Mouse (Mus musculus) cerebellum, adult 8-10 months (tissue): ENCODE results near the gene Tmco4.

Experiments used
- DNase-seq: peaks from one replicate; pipeline ENCODE4 v3.0.0; 2022

Tmco4 gene

DNA sequence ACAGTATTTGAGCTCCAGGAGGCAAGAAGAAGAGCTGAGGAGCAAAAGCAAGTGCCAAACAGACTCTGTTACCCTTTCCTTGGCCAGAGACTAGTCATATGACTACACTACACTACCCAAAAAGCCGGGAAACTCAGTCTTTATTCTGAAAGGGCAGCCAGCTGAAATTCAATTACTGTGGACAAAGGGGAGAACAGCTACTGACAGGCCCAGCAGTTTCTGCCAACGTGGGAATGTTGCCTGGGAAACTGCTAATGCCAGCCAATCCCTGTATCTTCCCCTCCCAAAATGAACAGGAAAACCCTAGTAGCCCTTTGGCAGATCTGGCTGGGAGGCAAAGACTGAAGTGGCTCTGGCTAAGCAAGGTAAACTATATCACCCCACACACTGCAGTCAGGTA is 51.7 kb downstream of the Tmco4 start:
- DNase-seq: no peak

GRCm38 (mm10) chr4:139030675-139031074 is 58.0 kb downstream of the Tmco4 start:
- no peak for DNase-seq

DNA sequence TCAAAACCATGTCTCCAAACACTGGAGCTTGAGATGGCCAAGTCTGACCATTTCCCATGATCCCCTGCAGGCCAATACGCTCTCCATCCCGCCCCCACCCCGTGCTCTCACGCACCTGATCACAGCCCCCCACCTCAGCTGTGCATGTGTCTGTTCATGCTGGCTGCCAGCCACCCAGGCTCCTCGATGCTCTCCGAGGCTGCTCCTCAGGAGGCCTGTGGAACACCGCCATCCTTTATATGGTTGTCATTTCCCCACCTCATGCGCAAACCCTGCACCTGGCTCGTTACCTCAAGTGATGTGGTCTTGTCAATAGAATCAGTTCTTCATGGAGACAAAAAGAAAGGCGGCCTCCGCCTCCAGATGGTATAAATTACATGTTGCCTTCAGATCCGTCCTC is 59.8 kb downstream of the Tmco4 start:
- no peak for DNase-seq

- DNase-seq: no peak
Observed at GRCm38 (mm10) chr4:139033263-139034009, 60.7 kb downstream of the Tmco4 start.

- no peak for DNase-seq
Observed at GRCm38 (mm10) chr4:139034010-139034367, 61.3 kb downstream of the Tmco4 start.

- DNase-seq: no peak
Observed at GRCm38 (mm10) chr4:139034540-139034939, 61.9 kb downstream of the Tmco4 start.

DNA sequence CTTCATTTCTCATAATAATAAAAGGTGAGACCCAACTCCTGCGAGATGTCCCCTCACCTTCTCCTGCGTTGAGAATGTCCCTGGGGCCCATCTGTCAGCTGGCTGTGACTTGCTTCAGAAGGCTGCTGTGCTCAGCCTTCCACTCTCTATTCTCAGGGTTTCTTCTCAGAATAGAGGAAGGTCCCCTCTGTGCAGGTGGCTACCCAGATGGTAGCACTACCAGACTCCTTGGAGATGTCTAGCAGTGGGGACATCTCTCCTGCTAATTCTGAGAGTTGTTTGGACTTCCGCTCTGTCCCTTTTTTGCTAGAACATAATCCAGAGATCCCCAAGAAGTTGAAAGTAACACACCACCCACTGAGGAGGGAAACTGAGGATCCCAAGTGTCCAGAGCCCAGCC is 62.3 kb downstream of the Tmco4 start:
- no peak for DNase-seq

- DNase-seq: no peak
Observed at GRCm38 (mm10) chr4:139035799-139036198, 63.1 kb downstream of the Tmco4 start.

- no peak for DNase-seq
Observed at GRCm38 (mm10) chr4:139037795-139038607, 65.3 kb downstream of the Tmco4 start.

DNA sequence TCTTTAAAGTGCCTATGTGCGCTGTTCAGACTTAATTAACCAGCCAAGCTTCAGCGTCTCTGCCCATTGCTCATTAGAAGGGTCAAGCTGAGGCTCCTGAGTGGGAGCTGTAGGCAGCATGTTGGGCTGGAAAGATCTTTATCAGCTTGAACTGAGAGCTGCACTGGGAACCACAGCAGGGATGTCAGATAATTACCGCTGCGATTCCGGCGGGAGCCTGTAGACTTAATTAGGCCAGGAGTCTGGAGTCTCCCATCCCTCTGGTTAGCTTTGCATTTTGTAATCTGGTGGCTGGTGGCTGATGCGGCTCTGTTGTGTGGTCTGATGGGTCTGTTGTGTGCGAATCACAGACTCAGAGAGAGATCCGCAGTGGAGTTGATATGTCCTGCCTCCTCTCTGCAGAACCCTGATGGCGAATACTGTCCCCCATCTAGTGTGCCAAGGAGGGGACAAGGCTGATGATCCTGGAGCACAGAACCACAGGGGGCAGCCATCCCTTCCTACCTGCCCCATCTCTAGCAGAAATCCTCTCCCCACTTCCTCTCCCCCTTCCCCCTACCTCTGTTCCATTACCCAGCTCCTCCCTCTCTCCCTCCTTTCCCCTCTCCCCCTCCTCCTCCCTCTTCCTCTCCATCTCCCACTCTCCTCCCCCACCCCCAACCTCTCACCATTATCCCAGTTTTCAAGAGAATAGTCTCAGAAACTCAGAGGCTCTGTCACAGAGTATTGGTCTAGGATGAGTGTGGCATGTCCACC is 67.6 kb downstream of the Tmco4 start:
- no peak for DNase-seq

DNA sequence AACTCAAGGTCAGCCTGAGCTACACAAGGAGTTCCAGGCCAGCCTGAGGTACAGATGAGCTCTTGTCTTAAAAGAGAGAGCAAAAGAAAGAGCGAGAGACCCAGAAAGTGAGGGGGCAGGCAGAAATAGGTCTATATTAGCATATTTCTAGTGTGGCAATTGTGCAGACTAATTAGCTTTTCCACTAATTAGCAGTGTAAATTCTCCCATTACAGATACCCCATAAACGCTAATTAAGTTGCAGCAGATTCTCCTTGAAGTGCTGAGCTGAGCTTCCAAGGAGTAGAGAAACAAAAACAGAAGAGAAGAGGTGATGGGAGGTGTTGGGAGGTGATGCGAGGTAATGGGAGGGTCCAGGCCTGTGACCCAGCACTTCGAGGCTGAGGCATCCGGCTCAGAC is 69.9 kb downstream of the Tmco4 start:
- DNase-seq: no peak

GRCm38 (mm10) chr4:139043600-139043999 is 70.9 kb downstream of the Tmco4 start:
- no peak for DNase-seq

GRCm38 (mm10) chr4:139044566-139044965 is 71.9 kb downstream of the Tmco4 start:
- no peak for DNase-seq

GRCm38 (mm10) chr4:139046354-139046753 is 73.7 kb downstream of the Tmco4 start:
- DNase-seq: no peak

DNA sequence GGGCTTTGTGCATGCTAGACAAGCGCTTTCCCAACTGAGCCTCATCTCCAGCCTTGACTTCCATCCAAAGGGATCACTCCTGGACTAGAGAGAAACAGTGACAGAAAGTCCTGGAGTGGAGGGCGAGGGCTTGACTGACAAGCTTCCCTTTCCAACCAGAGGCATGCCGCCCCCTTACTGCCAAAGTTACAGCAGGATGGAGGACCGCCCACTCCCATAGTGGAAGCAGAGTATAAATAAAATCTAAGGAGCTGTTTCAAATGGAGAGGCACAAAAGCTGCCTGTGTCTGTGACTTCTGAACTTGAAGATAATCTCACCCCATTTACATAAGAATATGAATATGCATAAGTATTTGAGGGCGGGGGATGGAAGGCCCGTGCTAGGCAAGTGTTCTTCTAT is 75.8 kb downstream of the Tmco4 start:
- no peak for DNase-seq

DNA sequence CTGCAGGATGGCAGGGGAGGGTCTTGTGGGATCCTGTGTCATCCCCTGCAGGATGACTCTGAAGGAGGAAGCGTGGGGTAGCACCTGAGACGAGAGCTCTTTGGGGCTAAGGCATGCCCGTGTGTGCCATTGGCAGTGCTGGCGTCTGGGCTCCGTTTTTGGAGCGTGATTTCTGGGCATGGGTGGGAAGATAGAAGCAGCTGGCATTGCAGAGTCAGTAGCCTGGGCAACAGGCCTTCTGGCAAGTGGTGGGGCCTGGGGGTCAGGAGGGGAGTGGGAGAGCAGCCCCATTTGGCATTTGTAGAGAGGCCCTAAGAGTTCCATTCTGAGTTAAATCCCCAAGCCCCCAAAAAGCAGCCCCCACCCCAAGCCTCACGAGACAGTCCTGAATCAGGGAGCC is 80.1 kb downstream of the Tmco4 start:
- DNase-seq: no peak

DNA sequence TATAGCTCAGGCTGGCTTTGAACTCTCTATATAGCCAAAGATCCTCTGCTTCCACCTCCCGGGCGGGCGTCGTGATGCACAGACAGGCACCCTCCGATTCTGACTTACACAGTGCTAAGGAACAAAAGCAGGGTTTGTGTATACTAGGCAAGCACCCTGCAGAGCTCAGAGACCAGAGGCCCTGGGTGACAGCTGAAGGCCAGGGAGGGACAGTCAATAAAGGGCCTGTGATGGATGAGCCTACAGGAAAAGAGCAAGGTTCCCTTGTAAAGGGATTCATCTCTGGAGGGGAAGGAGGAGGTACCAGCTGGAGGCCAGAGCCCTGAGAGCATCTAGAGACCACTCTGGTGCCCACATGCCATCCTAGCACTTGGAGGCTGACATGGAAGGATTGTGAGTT is 80.7 kb downstream of the Tmco4 start:
- DNase-seq: no peak

DNA sequence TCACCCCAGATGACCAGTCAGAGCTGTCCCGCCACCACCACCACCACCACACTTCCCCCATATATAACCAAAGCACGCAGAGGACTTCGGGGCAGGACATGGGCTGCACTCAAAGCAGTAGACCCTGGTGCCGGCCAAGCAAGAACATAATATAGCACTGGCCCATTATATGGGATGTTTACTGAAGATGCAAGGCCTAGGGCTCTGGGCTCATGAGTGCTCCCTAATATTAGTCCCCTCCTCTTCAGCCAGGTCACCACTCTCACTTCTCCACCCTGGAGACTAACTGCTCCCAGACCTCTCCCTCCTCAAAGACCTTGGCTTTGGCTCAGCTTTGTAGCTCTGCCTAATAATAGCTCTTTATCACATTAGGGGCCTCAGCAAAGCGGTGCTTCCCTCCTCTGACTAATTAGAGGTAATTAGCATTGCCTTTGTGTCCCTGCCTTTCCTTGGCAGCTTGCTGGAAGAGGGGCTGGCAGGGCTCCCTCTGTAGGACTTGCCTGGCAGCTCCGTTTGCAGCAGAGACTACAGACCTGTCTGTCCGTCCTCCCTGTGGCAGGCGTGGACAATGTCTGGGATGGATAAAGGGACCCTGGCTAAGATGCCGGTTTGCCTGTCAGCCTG is 81.7 kb downstream of the Tmco4 start:
- no peak for DNase-seq

DNA sequence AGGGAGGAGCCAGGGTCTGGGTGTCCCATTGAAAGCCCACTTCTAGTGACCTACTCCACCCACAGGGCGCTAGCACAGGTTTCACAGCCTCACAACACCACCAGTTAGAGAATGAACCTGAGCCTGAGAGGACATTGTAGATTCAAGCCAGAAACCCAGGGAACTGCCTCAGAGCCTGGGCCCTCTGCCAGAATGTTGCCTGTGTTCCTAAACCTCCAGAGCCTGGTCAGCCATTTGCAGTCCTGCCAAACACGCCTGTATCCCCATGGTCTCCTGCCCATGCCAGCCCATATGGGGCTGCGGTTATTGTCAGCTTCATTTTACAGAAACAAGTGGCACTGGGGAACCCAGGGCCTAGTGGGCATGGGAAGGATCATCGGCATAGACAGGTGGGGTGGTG is 82.6 kb downstream of the Tmco4 start:
- DNase-seq: peak; percentile 29

GRCm38 (mm10) chr4:139055744-139056143 is 83.1 kb downstream of the Tmco4 start:
- no peak for DNase-seq

DNA sequence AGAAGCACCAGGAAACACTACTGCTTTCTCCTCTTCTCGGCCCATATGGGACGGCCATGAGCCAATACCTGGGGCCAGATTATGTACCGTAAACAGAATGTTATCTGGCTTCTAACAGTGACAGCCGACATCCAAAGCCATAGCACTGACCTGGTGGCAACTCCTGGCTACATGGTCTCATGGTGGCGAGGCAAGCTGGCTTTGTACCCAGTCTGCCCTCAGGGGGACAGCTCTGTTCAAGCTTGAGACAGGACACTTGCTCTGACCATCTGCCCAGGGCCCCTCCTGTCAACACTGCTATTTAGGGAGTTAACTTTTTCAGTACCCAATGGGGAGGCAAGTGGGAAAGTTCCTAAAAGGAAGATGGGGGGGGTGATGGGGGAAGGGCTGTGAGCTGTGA is 84.6 kb downstream of the Tmco4 start:
- DNase-seq: no peak

- no peak for DNase-seq
Observed at GRCm38 (mm10) chr4:139058029-139058428, 85.3 kb downstream of the Tmco4 start.

GRCm38 (mm10) chr4:139059569-139059968 is 86.9 kb downstream of the Tmco4 start:
- DNase-seq: no peak
